Mouse (Mus musculus): ENCODE data around the gene Efcab6. TPM values are rescaled to one million over a fixed set of nuclear protein-coding genes. Genes with fewer than 3 reads are reported as not detected.

Gene Efcab6
- polyA plus RNA-seq, 1 experiment from 2014 or later = 0.54 TPM

DNA sequence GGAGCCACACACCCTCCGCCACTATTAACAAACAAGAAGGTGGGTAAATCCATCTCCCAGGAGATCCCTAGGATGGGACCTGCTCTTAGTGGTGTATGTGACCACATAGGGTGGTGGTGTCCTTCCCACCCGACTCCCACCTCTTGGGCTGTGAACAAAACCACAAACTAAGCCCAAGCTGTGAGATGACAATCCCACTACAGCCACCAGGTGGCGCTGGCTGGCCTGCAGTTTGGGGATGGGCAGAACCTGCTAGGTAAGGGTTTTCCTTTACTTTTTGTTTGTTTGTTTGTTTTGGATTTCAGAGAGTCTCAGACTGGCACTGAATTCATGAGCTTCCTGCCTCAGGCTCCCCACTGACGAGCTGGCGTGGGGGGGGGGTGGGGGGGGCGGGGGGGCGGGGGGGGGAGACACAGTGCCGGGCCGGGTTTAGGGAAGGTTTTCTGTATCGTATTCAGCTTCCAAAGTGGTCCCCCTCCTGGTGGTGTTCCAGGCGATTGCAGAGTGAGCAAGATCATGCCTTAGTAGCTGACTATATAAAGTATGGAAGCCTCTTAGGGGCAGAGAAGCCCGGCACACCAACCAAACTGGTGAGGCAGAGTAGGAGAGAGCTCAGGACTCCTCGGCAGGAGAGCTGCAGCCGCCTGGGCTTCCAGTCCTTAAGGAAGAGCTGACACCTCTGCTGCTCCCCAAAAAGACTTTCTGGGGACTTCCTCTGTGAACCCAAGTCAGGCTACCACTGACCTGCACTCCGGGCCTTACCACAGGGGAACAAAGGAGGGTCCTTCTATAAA, 8.9 kb upstream of the Efcab6 start:
- H3K9ac ChIP-seq (replicated peaks; ENCODE audit: low read depth, low read length) = no peak overlapping the region
- no peak overlapping the region for H3K4me3 ChIP-seq (ENCODE audit: low read depth, low read length)
- no peak overlapping the region for H3K27ac ChIP-seq (ENCODE audit: low read length)
- H3K9me3 ChIP-seq (ENCODE audit: control insufficient read depth, low read depth, low read length) = no peaks in the 10 kb centered on the region
- 0 out of 2 replicates have a peak, but pooled peaks cover 2% of the 10 kb centered on the region for H3K4me1 ChIP-seq (ENCODE audit: control insufficient read depth, insufficient read depth, low read length)
- WGBS = 20% methylated on average over 11 of the region's 15 CpGs
- H3K27me3 ChIP-seq (ENCODE audit: control insufficient read depth, insufficient read depth, low read length) = 0 out of 2 replicates have a peak, but pooled peaks cover 4% of the 10 kb centered on the region
- peak; percentile 19; the same call in 1 of the 2 replicates for ATAC-seq (ENCODE audit: insufficient number of reproducible peaks, insufficient read depth, low FRiP score, low read depth)
- no peaks in the 10 kb centered on the region for H3K36me3 ChIP-seq (ENCODE audit: control insufficient read depth, insufficient read depth, low read length)
- H3K4me2 ChIP-seq (replicated peaks; ENCODE audit: low read depth, low read length) = peak overlapping the region; percentile 8

- no peaks in the 10 kb centered on the region for H3K9me3 ChIP-seq (ENCODE audit: control insufficient read depth, low read depth, low read length)
- H3K4me1 ChIP-seq (ENCODE audit: control insufficient read depth, insufficient read depth, low read length) = 0 out of 2 replicates have a peak, but pooled peaks cover 2% of the 10 kb centered on the region
- H3K36me3 ChIP-seq (ENCODE audit: control insufficient read depth, insufficient read depth, low read length) = no peaks in the 10 kb centered on the region
- 0 out of 2 replicates have a peak, but pooled peaks cover 8% of the 10 kb centered on the region for H3K27me3 ChIP-seq (ENCODE audit: control insufficient read depth, insufficient read depth, low read length)
- H3K4me3 ChIP-seq (ENCODE audit: low read depth, low read length) = no peak overlapping the region
- no peak for ATAC-seq (ENCODE audit: insufficient number of reproducible peaks, insufficient read depth, low FRiP score, low read depth)
- H3K27ac ChIP-seq (ENCODE audit: low read length) = no peak overlapping the region
- no peak overlapping the region for H3K9ac ChIP-seq (replicated peaks; ENCODE audit: low read depth, low read length)
- no peak overlapping the region for H3K4me2 ChIP-seq (replicated peaks; ENCODE audit: low read depth, low read length)
- WGBS = 21% methylated on average over 8 of the region's 8 CpGs
Observed at GRCm38 (mm10) chr15:84073058-84073457, 7.9 kb upstream of the Efcab6 start.

- Histone ChIP-seq H3K4me3 (ENCODE audit: low read depth, low read length) (no peak overlapping the region), H3K36me3 (ENCODE audit: control insufficient read depth, insufficient read depth, low read length) (no peaks in the 10 kb centered on the region), H3K9me3 (ENCODE audit: control insufficient read depth, low read depth, low read length) (no peaks in the 10 kb centered on the region), H3K9ac (replicated peaks; ENCODE audit: low read depth, low read length) (no peak overlapping the region), H3K4me1 (ENCODE audit: control insufficient read depth, insufficient read depth, low read length) (0 out of 2 replicates have a peak, but pooled peaks cover 2% of the 10 kb centered on the region), H3K27me3 (ENCODE audit: control insufficient read depth, insufficient read depth, low read length) (0 out of 2 replicates have a peak, but pooled peaks cover 8% of the 10 kb centered on the region), H3K27ac (ENCODE audit: low read length) (no peak overlapping the region), H3K4me2 (replicated peaks; ENCODE audit: low read depth, low read length) (no peak overlapping the region)
- ATAC-seq (ENCODE audit: insufficient number of reproducible peaks, insufficient read depth, low FRiP score, low read depth) = no peak
- 33% methylated on average over 7 of the region's 7 CpGs for WGBS
Observed at GRCm38 (mm10) chr15:84072226-84072625, 7.0 kb upstream of the Efcab6 start.

- H3K4me1 ChIP-seq (ENCODE audit: control insufficient read depth, insufficient read depth, low read length) = 0 out of 2 replicates have a peak, but pooled peaks cover 2% of the 10 kb centered on the region
- no peak overlapping the region for H3K9ac ChIP-seq (replicated peaks; ENCODE audit: low read depth, low read length)
- peaks cover 3% of the 10 kb centered on the region; the same call in 1 of the 2 replicates for H3K9me3 ChIP-seq (ENCODE audit: control insufficient read depth, low read depth, low read length)
- 0 out of 2 replicates have a peak, but pooled peaks cover 8% of the 10 kb centered on the region for H3K27me3 ChIP-seq (ENCODE audit: control insufficient read depth, insufficient read depth, low read length)
- 2% methylated on average over 13 of the region's 13 CpGs for WGBS
- H3K27ac ChIP-seq (ENCODE audit: low read length) = no peak overlapping the region
- H3K36me3 ChIP-seq (ENCODE audit: control insufficient read depth, insufficient read depth, low read length) = no peaks in the 10 kb centered on the region
- no peak for ATAC-seq (ENCODE audit: insufficient number of reproducible peaks, insufficient read depth, low FRiP score, low read depth)
- 0 out of 2 replicates have a peak overlapping the region, but pooled peaks have one; percentile 13 for H3K4me2 ChIP-seq (replicated peaks; ENCODE audit: low read depth, low read length)
- no peak overlapping the region for H3K4me3 ChIP-seq (ENCODE audit: low read depth, low read length)
Observed at GRCm38 (mm10) chr15:84070116-84070676, 5.0 kb upstream of the Efcab6 start.

DNA sequence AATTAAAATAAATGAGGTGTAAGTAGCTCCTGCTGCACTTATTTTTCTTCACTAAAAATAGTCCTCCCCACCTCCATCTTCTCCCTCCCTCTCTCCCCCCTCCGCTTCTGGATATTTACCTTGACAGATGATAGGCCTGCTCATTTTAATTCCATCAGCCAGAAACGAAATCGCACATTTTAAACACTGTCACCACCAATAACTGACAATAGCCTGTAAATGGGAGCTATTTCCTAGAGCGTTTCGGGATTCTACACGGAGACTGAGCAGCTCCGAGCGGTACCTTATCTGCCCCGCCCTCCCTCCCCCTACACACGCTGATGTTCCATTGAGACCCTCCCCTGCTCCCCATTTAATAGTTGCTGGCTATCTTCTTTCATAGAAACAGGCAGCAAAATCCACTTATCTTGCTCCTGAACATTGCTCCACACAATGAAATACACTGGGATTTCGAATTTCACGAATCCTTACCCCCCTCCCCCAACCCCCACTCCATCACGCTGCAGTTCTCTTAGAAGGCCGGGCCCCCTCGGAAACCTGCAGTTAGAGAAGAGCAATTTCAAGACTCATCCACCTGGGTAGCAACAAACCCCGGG, 4.4 kb upstream of the Efcab6 start:
- H3K36me3 ChIP-seq (ENCODE audit: control insufficient read depth, insufficient read depth, low read length) = no peaks in the 10 kb centered on the region
- 0 out of 2 replicates have a peak overlapping the region, but pooled peaks have one; percentile 13 for H3K4me2 ChIP-seq (replicated peaks; ENCODE audit: low read depth, low read length)
- H3K9ac ChIP-seq (replicated peaks; ENCODE audit: low read depth, low read length) = no peak overlapping the region
- WGBS = 8% methylated on average over 16 of the region's 16 CpGs
- 0 out of 2 replicates have a peak, but pooled peaks cover 5% of the 10 kb centered on the region for H3K4me1 ChIP-seq (ENCODE audit: control insufficient read depth, insufficient read depth, low read length)
- H3K27me3 ChIP-seq (ENCODE audit: control insufficient read depth, insufficient read depth, low read length) = 0 out of 2 replicates have a peak, but pooled peaks cover 8% of the 10 kb centered on the region
- H3K9me3 ChIP-seq (ENCODE audit: control insufficient read depth, low read depth, low read length) = peaks cover 3% of the 10 kb centered on the region; the same call in 1 of the 2 replicates
- no peak overlapping the region for H3K4me3 ChIP-seq (ENCODE audit: low read depth, low read length)
- no peak for ATAC-seq (ENCODE audit: insufficient number of reproducible peaks, insufficient read depth, low FRiP score, low read depth)
- H3K27ac ChIP-seq (ENCODE audit: low read length) = no peak overlapping the region

GRCm38 (mm10) chr15:84065701-84066100, 522 bp upstream of the Efcab6 start:
- Histone ChIP-seq H3K36me3 (ENCODE audit: control insufficient read depth, insufficient read depth, low read length) (no peaks in the 10 kb centered on the region), H3K9me3 (ENCODE audit: control insufficient read depth, low read depth, low read length) (peaks cover 3% of the 10 kb centered on the region; the same call in 1 of the 2 replicates), H3K27ac (ENCODE audit: low read length) (no peak overlapping the region), H3K4me1 (ENCODE audit: control insufficient read depth, insufficient read depth, low read length) (0 out of 2 replicates have a peak, but pooled peaks cover 5% of the 10 kb centered on the region), H3K4me3 (ENCODE audit: low read depth, low read length) (no peak overlapping the region), H3K27me3 (ENCODE audit: control insufficient read depth, insufficient read depth, low read length) (0 out of 2 replicates have a peak, but pooled peaks cover 8% of the 10 kb centered on the region), H3K9ac (replicated peaks; ENCODE audit: low read depth, low read length) (no peak overlapping the region), H3K4me2 (replicated peaks; ENCODE audit: low read depth, low read length) (no peak overlapping the region)
- WGBS = 65% methylated on average over 4 of the region's 4 CpGs
- no peak for ATAC-seq (ENCODE audit: insufficient number of reproducible peaks, insufficient read depth, low FRiP score, low read depth)

DNA sequence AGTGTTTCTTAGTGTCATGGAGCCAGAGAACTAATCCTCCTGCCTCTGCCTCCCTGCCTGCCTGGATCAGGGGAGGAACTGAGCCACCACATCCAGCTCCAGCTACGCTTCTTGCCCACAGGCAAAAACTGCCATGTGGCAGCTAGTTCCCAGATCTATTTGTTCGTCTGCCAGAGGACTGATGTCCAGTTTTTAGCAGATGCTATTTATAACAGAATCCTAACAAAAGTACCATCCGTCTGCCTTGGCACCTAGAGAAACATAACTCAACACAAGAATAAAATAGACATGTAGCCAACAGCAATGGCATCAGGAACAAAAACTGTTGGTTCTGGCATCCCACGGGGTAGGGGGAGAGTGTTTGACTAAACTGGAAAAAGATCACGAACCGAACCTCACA, 6.3 kb downstream of the Efcab6 start:
- H3K27ac ChIP-seq (ENCODE audit: low read length) = no peak overlapping the region
- WGBS = 77% methylated on average over 6 of the region's 6 CpGs
- ATAC-seq (ENCODE audit: insufficient number of reproducible peaks, insufficient read depth, low FRiP score, low read depth) = no peak
- no peaks in the 10 kb centered on the region for H3K9me3 ChIP-seq (ENCODE audit: control insufficient read depth, low read depth, low read length)
- H3K4me2 ChIP-seq (replicated peaks; ENCODE audit: low read depth, low read length) = no peak overlapping the region
- no peak overlapping the region for H3K9ac ChIP-seq (replicated peaks; ENCODE audit: low read depth, low read length)
- H3K4me1 ChIP-seq (ENCODE audit: control insufficient read depth, insufficient read depth, low read length) = no peaks in the 10 kb centered on the region
- H3K4me3 ChIP-seq (ENCODE audit: low read depth, low read length) = no peak overlapping the region
- no peaks in the 10 kb centered on the region for H3K36me3 ChIP-seq (ENCODE audit: control insufficient read depth, insufficient read depth, low read length)
- no peaks in the 10 kb centered on the region for H3K27me3 ChIP-seq (ENCODE audit: control insufficient read depth, insufficient read depth, low read length)

DNA sequence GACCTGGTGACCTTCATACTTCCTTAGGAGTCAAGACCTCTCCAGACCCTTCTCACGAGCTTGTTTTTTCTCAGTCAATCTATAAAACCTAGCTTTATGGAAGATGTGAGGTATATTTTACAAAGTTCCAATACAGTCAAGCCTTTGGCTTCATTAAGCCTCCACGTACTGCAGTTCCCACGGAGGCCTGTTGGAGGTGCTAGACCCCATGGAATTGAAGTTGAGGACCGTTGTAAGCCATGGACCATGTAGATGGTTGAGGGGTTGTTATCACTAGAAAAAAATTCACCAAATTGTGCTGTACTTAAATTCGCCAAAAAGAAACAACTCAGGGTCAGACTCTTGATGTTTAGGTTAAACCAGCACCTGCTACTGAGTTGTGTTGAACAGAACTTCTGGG, 9.1 kb downstream of the Efcab6 start:
- peaks cover 2% of the 10 kb centered on the region; the same call in 1 of the 2 replicates for H3K4me1 ChIP-seq (ENCODE audit: control insufficient read depth, insufficient read depth, low read length)
- H3K9me3 ChIP-seq (ENCODE audit: control insufficient read depth, low read depth, low read length) = no peaks in the 10 kb centered on the region
- no peak overlapping the region for H3K4me3 ChIP-seq (ENCODE audit: low read depth, low read length)
- H3K27ac ChIP-seq (ENCODE audit: low read length) = no peak overlapping the region
- no peak overlapping the region for H3K9ac ChIP-seq (replicated peaks; ENCODE audit: low read depth, low read length)
- no peak overlapping the region for H3K4me2 ChIP-seq (replicated peaks; ENCODE audit: low read depth, low read length)
- no peaks in the 10 kb centered on the region for H3K27me3 ChIP-seq (ENCODE audit: control insufficient read depth, insufficient read depth, low read length)
- no peak for ATAC-seq (ENCODE audit: insufficient number of reproducible peaks, insufficient read depth, low FRiP score, low read depth)
- no peaks in the 10 kb centered on the region for H3K36me3 ChIP-seq (ENCODE audit: control insufficient read depth, insufficient read depth, low read length)
- 67% methylated on average over 5 of the region's 5 CpGs for WGBS

All from stomach, embryonic 14.5 days (tissue).